Mouse (Mus musculus) MEL (cell line): ENCODE measurements around the gene Abhd2. TPM values are rescaled to one million over a fixed set of nuclear protein-coding genes. Genes with fewer than 3 reads are reported as not detected.

Experiments used
- DNase-seq: peaks from one replicate; pipeline ENCODE4 v3.0.0; 2011; ENCODE audit warnings: low read depth, low spot score
- H3K27ac ChIP-seq: 2 replicates; pipeline ENCODE4 v1.5.1; 2012; ENCODE audit warnings: low read depth, mild to moderate bottlenecking, control low read depth, low read length, moderate library complexity; ENCODE audit not compliant: control insufficient read depth
- H3K27me3 ChIP-seq, 2 experiments: fragments of 150-350 bp in 1 of 2; sonication (generic) in 1 of 2; 2 replicates each; pipeline ENCODE4 v1.6.1; 2012; ENCODE audit warnings: low read length in 2 of 2, mild to moderate bottlenecking in 2 of 2, improper control_type of control experiment in 1 of 2, moderate library complexity in 1 of 2; ENCODE audit not compliant: insufficient read depth in 2 of 2, control insufficient read depth in 1 of 2
- H3K36me3 ChIP-seq, 2 experiments: 2 replicates each; pipeline ENCODE4 v1.6.1; 2012 to 2014; ENCODE audit warnings: low read length in 2 of 2, improper control_type of control experiment in 1 of 2, inconsistent platforms in 1 of 2, mild to moderate bottlenecking in 1 of 2; ENCODE audit not compliant: insufficient read depth in 2 of 2, control insufficient read depth in 1 of 2
- H3K4me1 ChIP-seq, 2 experiments: fragments of 150-350 bp in 1 of 2; sonication (generic) in 1 of 2; 2 replicates each; pipeline ENCODE4 v1.6.1; 2012; ENCODE audit warnings: low read length in 2 of 2, improper control_type of control experiment in 1 of 2, mild to moderate bottlenecking in 1 of 2; ENCODE audit not compliant: insufficient read depth in 2 of 2, control insufficient read depth in 1 of 2
- H3K4me3 ChIP-seq, 2 experiments: fragments of 150-350 bp in 1 of 2; sonication (generic) in 1 of 2; 2 replicates each; pipeline ENCODE4 v1.5.1; 2012; ENCODE audit warnings: low read depth in 2 of 2, low read length in 2 of 2, mild to moderate bottlenecking in 2 of 2, moderate library complexity in 2 of 2, control low read depth in 1 of 2, improper control_type of control experiment in 1 of 2; ENCODE audit not compliant: control insufficient read depth in 1 of 2, insufficient read depth in 1 of 2
- H3K79me2 ChIP-seq: 2 replicates; pipeline ENCODE4 v1.6.1; 2012; ENCODE audit warnings: mild to moderate bottlenecking, low read length, moderate library complexity; ENCODE audit not compliant: control insufficient read depth, poor library complexity, insufficient read depth
- H3K9ac ChIP-seq: 2 replicates; pipeline ENCODE4 v1.6.1; 2012; ENCODE audit warnings: low read depth, mild to moderate bottlenecking, control low read depth, low read length, moderate library complexity; ENCODE audit not compliant: control insufficient read depth, poor library complexity, severe bottlenecking
- H3K9me3 ChIP-seq: fragments of 150-350 bp; sonication (generic); replicated peaks from 2 replicates; pipeline ENCODE4 v1.6.1; 2012; ENCODE audit warnings: mild to moderate bottlenecking, low read length, improper control_type of control experiment, moderate library complexity; ENCODE audit not compliant: insufficient read depth
- BHLHE40 ChIP-seq: IDR thresholded peaks from 2 replicates; pipeline ENCODE4 v1.6.1; 2012; ENCODE audit warnings: low read depth, mild to moderate bottlenecking, inconsistent platforms, low read length, improper control_type of control experiment, borderline replicate concordance
- CHD1 ChIP-seq: IDR thresholded peaks from 2 replicates; pipeline ENCODE4 v1.6.1; 2012; ENCODE audit warnings: low read depth, mild to moderate bottlenecking, inconsistent platforms, low read length, improper control_type of control experiment
- CHD2 ChIP-seq: IDR thresholded peaks from 2 replicates; pipeline ENCODE4 v1.6.1; 2011; ENCODE audit warnings: low read length, improper control_type of control experiment
- E2F4 ChIP-seq: IDR thresholded peaks from 2 replicates; pipeline ENCODE4 v1.6.1; 2011; ENCODE audit warnings: low read depth, low read length, improper control_type of control experiment, borderline replicate concordance
- ELF1 ChIP-seq: IDR thresholded peaks from 2 replicates; pipeline ENCODE4 v1.6.1; 2014; ENCODE audit warnings: low read depth, mild to moderate bottlenecking, inconsistent platforms, low read length, improper control_type of control experiment, moderate library complexity
- EP300 ChIP-seq, 2 experiments: IDR thresholded peaks; 2 replicates each; pipeline ENCODE4 v1.6.1; 2011; ENCODE audit warnings: improper control_type of control experiment in 2 of 2, low read length in 2 of 2, low read depth in 1 of 2, mild to moderate bottlenecking in 1 of 2
- ETS1 ChIP-seq: IDR thresholded peaks from 2 replicates; pipeline ENCODE4 v1.6.1; 2012; ENCODE audit warnings: low read depth, mild to moderate bottlenecking, inconsistent platforms, low read length, improper control_type of control experiment, moderate library complexity
- GABPA ChIP-seq: IDR thresholded peaks from 2 replicates; pipeline ENCODE4 v1.6.1; 2012; ENCODE audit warnings: low read depth, mild to moderate bottlenecking, inconsistent platforms, low read length, improper control_type of control experiment, moderate library complexity
- MAFK ChIP-seq: IDR thresholded peaks from 2 replicates; pipeline ENCODE4 v1.6.1; 2011; ENCODE audit warnings: low read depth, mild to moderate bottlenecking, low read length, improper control_type of control experiment, borderline replicate concordance
- MAZ ChIP-seq: IDR thresholded peaks from 2 replicates; pipeline ENCODE4 v1.6.1; 2012; ENCODE audit warnings: low read depth, mild to moderate bottlenecking, inconsistent platforms, low read length, improper control_type of control experiment
- MEF2A ChIP-seq: IDR thresholded peaks from 2 replicates; pipeline ENCODE4 v1.6.1; 2014; ENCODE audit warnings: low read depth, mild to moderate bottlenecking, inconsistent platforms, low read length, improper control_type of control experiment; ENCODE audit not compliant: poor library complexity, insufficient replicate concordance, severe bottlenecking; ENCODE audit errors: extremely low read depth
- MYB ChIP-seq: IDR thresholded peaks from 2 replicates; pipeline ENCODE4 v1.6.1; 2011; ENCODE audit warnings: mild to moderate bottlenecking, low read depth, low read length, improper control_type of control experiment
- POLR2A ChIP-seq, 2 experiments: IDR thresholded peaks; 2 replicates each; pipeline ENCODE4 v1.6.1; 2011 to 2012; ENCODE audit warnings: low read length in 2 of 2, mild to moderate bottlenecking in 2 of 2, control low read depth in 1 of 2, improper control_type of control experiment in 1 of 2, low read depth in 1 of 2, moderate library complexity in 1 of 2; ENCODE audit not compliant: control insufficient read depth in 1 of 2, insufficient read depth in 1 of 2, poor library complexity in 1 of 2
- POLR2AphosphoS2 ChIP-seq: IDR thresholded peaks from 2 replicates; pipeline ENCODE4 v1.6.1; 2011; ENCODE audit warnings: low read length, improper control_type of control experiment
- POLR2AphosphoS5 ChIP-seq: IDR thresholded peaks from 2 replicates; pipeline ENCODE4 v1.6.1; 2012; ENCODE audit warnings: low read depth, borderline replicate concordance, mild to moderate bottlenecking, inconsistent platforms, low read length, moderate library complexity, mixed read lengths
- RCOR1 ChIP-seq: IDR thresholded peaks from 2 replicates; pipeline ENCODE4 v1.6.1; 2012; ENCODE audit warnings: low read depth, mild to moderate bottlenecking, inconsistent platforms, low read length, improper control_type of control experiment
- SIN3A ChIP-seq: IDR thresholded peaks from 2 replicates; pipeline ENCODE4 v1.6.1; 2012; ENCODE audit warnings: low read length, improper control_type of control experiment, inconsistent platforms
- SMC3 ChIP-seq: IDR thresholded peaks from 2 replicates; pipeline ENCODE4 v1.6.1; 2011; ENCODE audit warnings: low read depth, low read length, improper control_type of control experiment
- TBP ChIP-seq: IDR thresholded peaks from 2 replicates; pipeline ENCODE4 v1.8.0; 2011; ENCODE audit warnings: low read depth, low read length, improper control_type of control experiment
- USF1 ChIP-seq: IDR thresholded peaks from 2 replicates; pipeline ENCODE4 v1.6.1; 2014; ENCODE audit warnings: low read depth, mild to moderate bottlenecking, inconsistent platforms, low read length, improper control_type of control experiment, moderate library complexity
- ZKSCAN1 ChIP-seq: IDR thresholded peaks from 2 replicates; pipeline ENCODE4 v1.6.1; 2012; ENCODE audit warnings: low read depth, mild to moderate bottlenecking, inconsistent platforms, low read length, improper control_type of control experiment, moderate library complexity
- ZMIZ1 ChIP-seq: IDR thresholded peaks from 2 replicates; pipeline ENCODE4 v1.6.1; 2012; ENCODE audit warnings: low read depth, mild to moderate bottlenecking, inconsistent platforms, low read length, improper control_type of control experiment, moderate library complexity
- ZNF384 ChIP-seq: IDR thresholded peaks from 2 replicates; pipeline ENCODE4 v1.6.1; 2012; ENCODE audit warnings: low read depth, mild to moderate bottlenecking, inconsistent platforms, low read length, improper control_type of control experiment
- polyA plus RNA-seq, 2 experiments: library from polyadenylated mRNA; stranded (reverse) in 1 of 2; unstranded in 1 of 2; fragments of >175 nt in 1 of 2; fragments of >200 nt in 1 of 2; gene quantifications; 2 replicates each; pipeline versions ENCODE4 v1.2.1 to v1.2.4; 2012; ENCODE audit warnings: low replicate concordance in 2 of 2, low read depth in 1 of 2; ENCODE audit not compliant: insufficient read length in 2 of 2, insufficient read depth in 1 of 2, missing spikeins in 1 of 2
- total RNA-seq: library from RNA; depleted of rRNA; stranded (reverse); fragments of 300-350 nt; gene quantifications from 2 replicates; pipeline ENCODE4 v1.2.3, GENCODE M21; 2012

Abhd2 gene
- total and polyA plus RNA-seq, 3 experiments: 13.6 to 32.0 TPM; not detected in 1

- no peak for DNase-seq
- Histone ChIP-seq H3K9ac (no peak overlapping the region), H3K27ac (no peak overlapping the region), H3K4me1 (no peaks in the 10 kb centered on the region), H3K79me2 (no peaks in the 10 kb centered on the region), H3K36me3 (peaks cover 0 to 8% of the 10 kb centered on the region in 2 experiments; a peak in 2 of 4 replicates), H3K4me3 (no peak overlapping the region), H3K27me3 (no peaks in the 10 kb centered on the region), H3K9me3 (no peaks in the 10 kb centered on the region)
- TF ChIP-seq SIN3A (no peak), RCOR1 (no peak), CHD2 (no peak), ZMIZ1 (no peak), MAZ (no peak), BHLHE40 (no peak), EP300 (IDR thresholded peaks at IDR 0.05; ENCODE audit: low read depth in 1 of 2, low read length in 2 of 2) (no peak), POLR2A (IDR thresholded peaks at IDR 0.05; ENCODE audit: control insufficient read depth in 1 of 2, insufficient read depth in 1 of 2, low read depth in 1 of 2, low read length in 2 of 2, poor library complexity in 1 of 2) (no peak), ETS1 (no peak), POLR2AphosphoS2 (no peak), MAFK (no peak)
These were observed 55.8 kb downstream of the Abhd2 start for GRCm38 (mm10) chr7:79328769-79329168.

- DNase-seq: no peak
- Histone ChIP-seq H3K4me1 (no peaks in the 10 kb centered on the region), H3K36me3 (peaks cover 0 to 10% of the 10 kb centered on the region in 2 experiments; a peak in 2 of 4 replicates), H3K27ac (no peak overlapping the region), H3K4me3 (no peak overlapping the region), H3K9ac (no peak overlapping the region), H3K79me2 (no peaks in the 10 kb centered on the region), H3K9me3 (no peaks in the 10 kb centered on the region), H3K27me3 (no peaks in the 10 kb centered on the region)
- TF ChIP-seq ZKSCAN1 (no peak), USF1 (no peak), MEF2A (no peak), MAFK (no peak), CHD1 (no peak), TBP (no peak), ZNF384 (no peak), E2F4 (no peak), GABPA (no peak), POLR2A (IDR thresholded peaks at IDR 0.05; ENCODE audit: control insufficient read depth in 1 of 2, insufficient read depth in 1 of 2, low read depth in 1 of 2, low read length in 2 of 2, poor library complexity in 1 of 2) (no peak), ZMIZ1 (no peak), SMC3 (no peak), CHD2 (no peak), MYB (no peak), ELF1 (no peak), SIN3A (no peak), POLR2AphosphoS5 (no peak), EP300 (IDR thresholded peaks at IDR 0.05; ENCODE audit: low read depth in 1 of 2, low read length in 2 of 2) (no peak), RCOR1 (no peak)
These were observed 58.2 kb downstream of the Abhd2 start for GRCm38 (mm10) chr7:79331197-79331596.
